Mouse (Mus musculus) stomach, embryonic 14.5 days (tissue): ENCODE results near the gene Agtrap. TPM values are rescaled to one million over a fixed set of nuclear protein-coding genes. Genes with fewer than 3 reads are reported as not detected.

Experiments used
- ATAC-seq: fragments of 200-750 bp; cut with Nextera tagmentation; 2 replicates; pipeline ENCODE4 v1.8.0; 2017; ENCODE audit warnings: low read depth, moderate TSS enrichment; ENCODE audit not compliant: insufficient number of reproducible peaks, insufficient read depth, low FRiP score
- H3K27ac ChIP-seq: fragments of 300-500 bp; sonication (generic); 2 replicates; pipeline ENCODE4 v1.5.1; 2014; ENCODE audit warnings: mild to moderate bottlenecking, low read length, moderate library complexity, mixed read lengths
- H3K27me3 ChIP-seq: fragments of 300-500 bp; sonication (generic); 2 replicates; pipeline ENCODE4 v1.6.1; 2014; ENCODE audit warnings: low read length, control low read depth, mixed read lengths; ENCODE audit not compliant: control insufficient read depth, insufficient read depth
- H3K36me3 ChIP-seq: fragments of 300-500 bp; sonication (generic); 2 replicates; pipeline ENCODE4 v1.6.1; 2014; ENCODE audit warnings: mild to moderate bottlenecking, control low read depth, low read length, moderate library complexity, mixed read lengths; ENCODE audit not compliant: control insufficient read depth, insufficient read depth
- H3K4me1 ChIP-seq: fragments of 300-500 bp; sonication (generic); 2 replicates; pipeline ENCODE4 v1.6.1; 2014; ENCODE audit warnings: low read length, control low read depth, mixed read lengths; ENCODE audit not compliant: control insufficient read depth, insufficient read depth
- H3K4me2 ChIP-seq: fragments of 300-500 bp; sonication (generic); replicated peaks from 2 replicates; pipeline ENCODE4 v1.6.1; 2014; ENCODE audit warnings: low read depth, low read length, control low read depth
- H3K4me3 ChIP-seq: fragments of 300-500 bp; sonication (generic); 2 replicates; pipeline ENCODE4 v1.5.1; 2014; ENCODE audit warnings: low read depth, low read length, control low read depth
- H3K9ac ChIP-seq: fragments of 300-500 bp; sonication (generic); replicated peaks from 2 replicates; pipeline ENCODE4 v1.6.1; 2014; ENCODE audit warnings: low read depth, mild to moderate bottlenecking, control low read depth, low read length, moderate library complexity, mixed read lengths
- H3K9me3 ChIP-seq: fragments of 300-500 bp; sonication (generic); 2 replicates; pipeline ENCODE4 v1.6.1; 2016; ENCODE audit warnings: low read depth, low read length, control low read depth; ENCODE audit not compliant: control insufficient read depth
- WGBS: fragments of 180-500 bp; shearing (Covaris S2); extraction: QIAGEN DNeasy Blood & Tissue Kit; methylation state at CpG from one replicate; pipeline ENCODE4 v1.1.7; 2014; 5-methylcytosine and 5-hydroxymethylcytosine counted together
- polyA plus RNA-seq: library from polyadenylated mRNA; unstranded; fragments of >200 nt; fragmentation: Nextera tagmentation; extraction: Ambion mirVana; gene quantifications from 2 replicates; pipeline ENCODE4 v1.2.1, GENCODE M21; 2014

The Agtrap gene
- polyA plus RNA-seq, 1 experiment from 2014 or later = 13.3 TPM

DNA sequence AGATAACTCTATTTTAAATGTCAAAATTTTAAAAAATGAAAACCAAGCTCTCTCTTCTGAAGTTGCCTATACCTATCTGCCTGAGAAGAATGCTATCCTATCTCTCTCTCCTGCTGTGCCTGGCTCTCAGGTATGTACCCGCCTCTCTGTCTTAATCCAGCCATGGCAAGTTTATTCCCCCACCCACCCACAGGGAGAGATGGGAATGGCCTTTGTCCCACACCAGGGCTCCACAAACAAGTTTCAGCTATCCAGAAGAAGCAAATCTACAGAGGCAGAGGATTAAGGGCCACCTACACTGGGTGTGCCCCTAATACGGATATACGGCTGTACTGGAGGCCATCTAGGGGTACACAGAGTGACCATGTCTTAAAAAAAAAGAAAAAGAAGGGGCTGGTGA lies 52.4 kb downstream of the Agtrap start:
- H3K27me3 ChIP-seq = no peaks in the 10 kb centered on the region
- no peaks in the 10 kb centered on the region for H3K9me3 ChIP-seq
- H3K27ac ChIP-seq = no peak overlapping the region
- H3K36me3 ChIP-seq = peaks cover 6% of the 10 kb centered on the region
- peaks cover 22% of the 10 kb centered on the region for H3K4me1 ChIP-seq
- H3K9ac ChIP-seq = no peak overlapping the region
- no peak for ATAC-seq
- WGBS = 84% methylated on average over 3 of the region's 3 CpGs
- H3K4me3 ChIP-seq = no peak overlapping the region
- H3K4me2 ChIP-seq = no peak overlapping the region

DNA sequence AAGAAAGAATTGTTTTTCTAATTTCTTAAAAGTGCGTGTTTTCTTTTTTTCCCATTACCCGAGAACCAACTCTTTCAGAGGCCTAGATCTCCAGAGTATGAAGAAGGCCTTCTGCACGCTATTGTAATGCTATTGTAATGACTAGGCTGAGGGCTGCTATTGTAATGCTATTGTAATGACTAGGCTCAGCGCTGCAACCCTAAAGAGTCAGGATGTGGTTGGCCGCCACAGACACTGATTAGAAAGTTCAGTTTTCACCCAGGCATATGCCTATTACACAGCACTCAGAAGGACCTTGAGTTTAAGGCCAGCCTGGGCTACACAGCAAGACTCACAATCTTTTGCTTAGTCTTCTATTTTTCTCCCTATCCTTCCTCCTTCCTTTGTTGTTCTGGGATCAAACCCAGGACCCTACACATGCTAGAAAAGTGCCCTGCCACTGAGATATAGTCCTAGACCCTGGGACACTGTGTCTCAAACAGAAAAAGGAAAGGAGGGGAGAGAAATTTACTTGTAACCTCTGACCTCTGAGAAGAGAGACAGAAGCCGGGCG lies 53.9 kb downstream of the Agtrap start:
- Histone ChIP-seq H3K27ac (no peak overlapping the region), H3K9ac (no peak overlapping the region), H3K9me3 (no peaks in the 10 kb centered on the region), H3K36me3 (peaks cover 10% of the 10 kb centered on the region), H3K4me1 (peaks cover 8% of the 10 kb centered on the region), H3K4me3 (no peak overlapping the region), H3K4me2 (no peak overlapping the region), H3K27me3 (no peaks in the 10 kb centered on the region)
- no peak for ATAC-seq
- WGBS = 82% methylated on average over 7 of the region's 7 CpGs

- Histone ChIP-seq H3K9me3 (no peaks in the 10 kb centered on the region), H3K27me3 (no peaks in the 10 kb centered on the region), H3K9ac (no peak overlapping the region), H3K4me2 (no peak overlapping the region), H3K27ac (no peak overlapping the region), H3K4me3 (no peak overlapping the region), H3K4me1 (no peaks in the 10 kb centered on the region), H3K36me3 (peaks cover 37% of the 10 kb centered on the region)
- 81% methylated on average over 5 of the region's 5 CpGs for WGBS
- ATAC-seq = no peak
These were observed 57.3 kb downstream of the Agtrap start for GRCm38 (mm10) chr4:148030506-148030905.

- Histone ChIP-seq H3K27ac (no peak overlapping the region), H3K4me1 (no peaks in the 10 kb centered on the region), H3K4me2 (no peak overlapping the region), H3K27me3 (no peaks in the 10 kb centered on the region), H3K36me3 (peaks cover 41% of the 10 kb centered on the region), H3K4me3 (no peak overlapping the region), H3K9me3 (no peaks in the 10 kb centered on the region), H3K9ac (no peak overlapping the region)
- WGBS = 95% methylated on average over 7 of the region's 7 CpGs
- ATAC-seq = no peak
These were observed 58.5 kb downstream of the Agtrap start for GRCm38 (mm10) chr4:148029297-148029696.

Other genes starting within 250 kb of the Agtrap start
- gene Zfp933, start 239.7 kb downstream of the Agtrap start, polyA plus RNA-seq = 4.9 and 7.9 TPM in 2 replicates
- gene Miip, start 219.2 kb downstream of the Agtrap start, polyA plus RNA-seq = 32.9 and 33.1 TPM in 2 replicates
- 8.6 and 10.0 TPM in 2 replicates for gene Fv1, start 219.1 kb downstream of the Agtrap start, polyA plus RNA-seq
- gene Mfn2, start 183.3 kb downstream of the Agtrap start, polyA plus RNA-seq = 26.5 and 29.8 TPM in 2 replicates
- gene Plod1, start 151.3 kb downstream of the Agtrap start, polyA plus RNA-seq = 53.0 and 56.0 TPM in 2 replicates
- gene 2510039O18Rik, start 147.1 kb downstream of the Agtrap start, polyA plus RNA-seq = 17.6 and 20.0 TPM in 2 replicates
- gene Nppb, start 102.2 kb downstream of the Agtrap start, polyA plus RNA-seq = not detected in 2 replicates
- gene Nppa, start 87.3 kb downstream of the Agtrap start, polyA plus RNA-seq = 1.2 and 2.3 TPM in 2 replicates
- 6.2 and 6.6 TPM in 2 replicates for gene Clcn6, start 49.2 kb downstream of the Agtrap start, polyA plus RNA-seq
- gene Mthfr, start 49.0 kb downstream of the Agtrap start, polyA plus RNA-seq = 18.0 and 18.4 TPM in 2 replicates
- 51.2 and 54.7 TPM in 2 replicates for gene Mad2l2, start 42.4 kb upstream of the Agtrap start, polyA plus RNA-seq
- 0.07 and 0.20 TPM in 2 replicates for gene Draxin, start 42.7 kb upstream of the Agtrap start, polyA plus RNA-seq
- 13.9 and 17.6 TPM in 2 replicates for gene Fbxo6, start 64.1 kb upstream of the Agtrap start, polyA plus RNA-seq
- 11.9 and 14.2 TPM in 2 replicates for gene Fbxo44, start 72.5 kb upstream of the Agtrap start, polyA plus RNA-seq
- gene Fbxo2, start 72.6 kb upstream of the Agtrap start, polyA plus RNA-seq = 1.3 and 1.7 TPM in 2 replicates
- gene Disp3, start 199.9 kb upstream of the Agtrap start, polyA plus RNA-seq = 0.12 and 0.24 TPM in 2 replicates